Mouse (Mus musculus) G1E (cell line): ENCODE results near the gene Vangl1.

Experiments
- CTCF ChIP-seq: IDR thresholded peaks from 2 replicates; pipeline ENCODE4 v1.5.1; 2012; ENCODE audit warnings: low read depth, low read length, inconsistent platforms, mixed read lengths
- GATA2 ChIP-seq: IDR thresholded peaks from 2 replicates; pipeline ENCODE4 v1.6.1; 2012; ENCODE audit warnings: low read depth, low read length, inconsistent platforms, borderline replicate concordance
- POLR2AphosphoS5 ChIP-seq: IDR thresholded peaks from 2 replicates; pipeline ENCODE4 v1.6.1; 2012; ENCODE audit warnings: low read depth, low read length, inconsistent platforms; ENCODE audit not compliant: insufficient replicate concordance

- TF ChIP-seq CTCF: no peak
- TF ChIP-seq GATA2: no peak
- TF ChIP-seq POLR2AphosphoS5: no peak
Observed at GRCm38 (mm10) chr3:102196166-102196565, 8.3 kb downstream of the Vangl1 start.
